Mouse (Mus musculus): ENCODE results near the gene Ly6g6c.
"Not testable (repeated sequence)": the region's sequence is repeated elsewhere in the genome, so short reads cannot be mapped to it uniquely, and the experiment has no call there.

The Ly6g6c gene

DNA sequence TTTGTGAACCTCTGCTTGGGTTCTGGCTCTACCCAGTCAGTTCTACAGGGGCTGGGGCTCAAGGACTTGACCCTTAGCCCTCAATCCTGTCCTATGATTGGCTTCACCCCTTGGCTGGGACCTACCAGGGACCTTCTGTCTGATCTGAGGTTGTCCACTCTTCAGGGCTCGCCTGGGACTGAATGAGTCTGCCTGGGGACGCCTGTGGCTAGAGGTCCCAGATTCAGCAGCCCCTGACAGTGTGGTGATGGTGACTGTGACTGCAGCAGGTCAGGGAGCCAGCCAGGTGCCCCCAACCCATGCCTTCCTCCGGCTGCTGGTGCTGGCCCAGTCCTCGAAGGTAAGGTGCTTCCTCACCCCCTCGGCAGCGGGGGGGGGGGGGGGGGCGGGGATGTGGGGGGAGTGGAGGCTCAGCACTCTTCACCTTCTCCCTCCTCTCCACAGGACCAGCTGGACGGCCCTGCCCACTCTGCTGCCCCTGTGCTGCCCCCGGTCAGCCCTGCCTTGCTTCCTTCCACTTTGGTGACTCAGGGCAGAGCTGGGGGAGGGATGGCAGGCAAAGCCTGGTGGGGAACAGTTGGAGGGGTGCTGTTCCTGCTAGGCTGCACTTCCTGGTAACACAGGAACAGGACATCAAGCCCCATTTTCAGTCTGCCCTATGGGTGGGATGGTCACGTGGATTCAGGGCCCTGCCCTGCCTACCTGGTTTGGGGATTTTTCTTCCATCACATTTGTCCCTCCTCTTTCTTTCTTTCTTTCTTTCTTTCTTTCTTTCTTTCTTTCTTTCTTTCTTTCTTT is 40.3 kb upstream of the Ly6g6c start:
- DNase-seq (ENCODE audit: low read depth, low spot score), result no peak
- Histone ChIP-seq H3K36me3 (ENCODE audit: control insufficient read depth, insufficient read depth, low read length, poor library complexity, severe bottlenecking) (no peaks in the 10 kb centered on the region), H3K27me3 (ENCODE audit: control insufficient read depth, insufficient read depth, low read length, poor library complexity, severe bottlenecking) (no peaks in the 10 kb centered on the region)

- H3K27me3 ChIP-seq (ENCODE audit: control insufficient read depth, insufficient read depth, low read length, poor library complexity, severe bottlenecking), result no peaks in the 10 kb centered on the region
- H3K36me3 ChIP-seq (ENCODE audit: control insufficient read depth, insufficient read depth, low read length, poor library complexity, severe bottlenecking), result no peaks in the 10 kb centered on the region
- no peak for DNase-seq (ENCODE audit: low read depth, low spot score)
Measured at GRCm38 (mm10) chr17:35026206-35026605, 39.0 kb upstream of the Ly6g6c start.

DNA sequence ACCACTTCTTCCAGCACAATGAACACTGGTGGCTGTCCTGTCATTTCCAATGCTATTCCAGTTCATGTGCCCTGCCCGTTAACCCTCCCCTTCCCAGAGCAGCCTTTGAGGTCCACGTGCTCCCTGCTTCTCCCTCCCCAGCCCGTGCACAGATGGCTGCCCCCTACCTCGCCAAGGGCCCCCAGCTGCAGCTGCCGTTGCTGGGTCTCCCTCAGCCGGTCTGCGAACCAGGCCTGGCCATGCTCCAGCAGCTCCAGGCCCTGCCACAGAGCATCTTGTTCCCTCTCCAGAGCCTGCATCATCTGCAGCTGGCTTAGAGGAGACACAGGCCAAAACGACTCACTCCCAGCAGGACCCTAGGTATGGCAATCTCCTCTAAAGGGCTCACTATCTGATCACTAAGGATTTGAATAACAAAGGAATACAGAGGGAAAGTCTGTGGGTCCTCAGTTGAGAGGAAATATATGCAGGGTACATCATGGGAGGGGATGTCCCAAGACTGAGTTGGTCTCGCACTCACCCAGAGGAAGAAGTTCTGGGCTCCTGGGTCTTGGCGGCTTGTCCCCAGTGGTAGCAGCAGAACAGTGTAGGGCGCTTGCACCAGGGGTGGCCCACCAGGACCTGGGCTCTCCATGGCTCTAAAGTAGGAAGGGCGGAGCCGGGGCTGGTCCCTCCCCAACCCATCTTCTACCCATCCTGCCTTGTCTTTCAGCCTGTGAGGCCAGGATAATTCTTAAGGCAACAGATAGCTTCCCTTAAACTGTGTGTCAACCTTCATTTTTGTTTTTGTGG is 37.7 kb upstream of the Ly6g6c start, which contains the start of gene Sapcd1:
Sapcd1 (minus strand) TSS at position 740 of the 792 bp plus-strand sequence.
- no peaks in the 10 kb centered on the region for H3K36me3 ChIP-seq (ENCODE audit: control insufficient read depth, insufficient read depth, low read length, poor library complexity, severe bottlenecking)
- no peaks in the 10 kb centered on the region for H3K27me3 ChIP-seq (ENCODE audit: control insufficient read depth, insufficient read depth, low read length, poor library complexity, severe bottlenecking)
- DNase-seq (ENCODE audit: low read depth, low spot score), result peak; percentile 61

DNA sequence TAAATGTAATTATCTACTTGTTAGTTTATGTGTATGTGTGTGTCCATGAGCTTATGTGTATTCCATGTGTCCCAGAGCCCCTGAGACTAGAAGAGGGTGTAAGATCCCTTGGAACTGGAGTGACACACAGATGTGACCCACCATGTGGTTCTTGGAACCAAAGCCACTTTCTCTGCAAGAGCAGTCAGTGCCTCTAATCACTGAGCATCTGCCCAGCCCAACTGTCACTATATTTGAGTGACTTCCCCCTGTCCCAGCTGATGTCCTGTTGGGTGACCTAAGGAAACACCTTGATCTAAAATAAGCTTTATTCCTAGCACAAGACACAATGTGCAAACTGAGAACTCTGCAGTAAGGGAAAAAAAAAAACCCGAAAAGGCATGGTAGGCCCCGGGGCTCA is 36.9 kb upstream of the Ly6g6c start:
- DNase-seq (ENCODE audit: low read depth, low spot score), result no peak
- no peaks in the 10 kb centered on the region for H3K36me3 ChIP-seq (ENCODE audit: control insufficient read depth, insufficient read depth, low read length, poor library complexity, severe bottlenecking)
- H3K27me3 ChIP-seq (ENCODE audit: control insufficient read depth, insufficient read depth, low read length, poor library complexity, severe bottlenecking), result no peaks in the 10 kb centered on the region

DNA sequence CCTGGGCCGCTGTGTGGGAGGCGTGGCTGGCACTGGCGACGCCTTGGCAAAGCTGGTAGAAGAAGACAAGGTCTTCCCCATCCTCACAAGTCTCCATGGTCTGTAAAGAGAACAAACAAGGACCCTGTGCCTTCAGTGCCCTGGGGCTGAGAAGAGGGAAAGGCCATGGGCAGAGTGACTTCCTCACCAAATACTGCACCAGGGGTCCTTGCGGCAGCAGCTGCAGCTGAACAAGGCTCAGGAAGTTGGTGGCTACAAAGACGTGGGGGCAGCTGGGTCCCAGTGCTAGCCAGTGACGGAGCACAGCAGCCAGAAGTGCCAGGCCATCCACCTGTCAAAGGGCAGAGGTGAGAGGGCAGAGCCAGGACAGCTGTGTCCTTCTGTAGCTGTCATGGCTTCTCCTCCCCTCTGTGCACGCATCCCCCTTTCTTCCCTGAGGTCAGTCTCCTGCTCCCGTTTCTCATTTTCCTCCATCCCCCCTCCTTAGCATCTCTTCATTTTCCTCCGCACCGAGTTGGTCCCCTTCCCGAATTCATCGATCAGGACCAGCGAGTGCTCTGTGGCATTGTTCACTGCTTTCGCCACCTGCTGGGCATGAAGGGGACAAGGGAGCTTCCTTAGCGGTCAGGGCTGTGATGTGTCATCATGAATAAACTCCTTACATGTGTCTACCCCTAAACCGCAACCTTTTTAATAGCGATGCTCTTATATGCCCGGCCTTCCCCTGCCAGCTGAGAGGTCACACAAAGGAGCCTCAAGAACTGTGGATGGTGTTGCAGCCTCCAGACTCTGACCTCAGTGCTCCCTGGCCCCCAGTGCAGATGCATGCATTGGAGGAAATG is 35.3 kb upstream of the Ly6g6c start:
- H3K36me3 ChIP-seq (ENCODE audit: control insufficient read depth, insufficient read depth, low read length, poor library complexity, severe bottlenecking), result no peaks in the 10 kb centered on the region
- DNase-seq (ENCODE audit: low read depth, low spot score), result peak; percentile 63
- no peaks in the 10 kb centered on the region for H3K27me3 ChIP-seq (ENCODE audit: control insufficient read depth, insufficient read depth, low read length, poor library complexity, severe bottlenecking)

- H3K27me3 ChIP-seq (ENCODE audit: control insufficient read depth, insufficient read depth, low read length, poor library complexity, severe bottlenecking), result no peaks in the 10 kb centered on the region
- DNase-seq (ENCODE audit: low read depth, low spot score), result no peak
- no peaks in the 10 kb centered on the region for H3K36me3 ChIP-seq (ENCODE audit: control insufficient read depth, insufficient read depth, low read length, poor library complexity, severe bottlenecking)
Measured at GRCm38 (mm10) chr17:35031272-35031671, 33.9 kb upstream of the Ly6g6c start.

- H3K27me3 ChIP-seq (ENCODE audit: control insufficient read depth, insufficient read depth, low read length, poor library complexity, severe bottlenecking), result no peaks in the 10 kb centered on the region
- no peaks in the 10 kb centered on the region for H3K36me3 ChIP-seq (ENCODE audit: control insufficient read depth, insufficient read depth, low read length, poor library complexity, severe bottlenecking)
- no peak for DNase-seq (ENCODE audit: low read depth, low spot score)
Measured at GRCm38 (mm10) chr17:35031880-35032279, 33.3 kb upstream of the Ly6g6c start.

- no peaks in the 10 kb centered on the region for H3K27me3 ChIP-seq (ENCODE audit: control insufficient read depth, insufficient read depth, low read length, poor library complexity, severe bottlenecking)
- peak; percentile 53 for DNase-seq (ENCODE audit: low read depth, low spot score)
- no peaks in the 10 kb centered on the region for H3K36me3 ChIP-seq (ENCODE audit: control insufficient read depth, insufficient read depth, low read length, poor library complexity, severe bottlenecking)
Measured at GRCm38 (mm10) chr17:35032323-35032870, 32.8 kb upstream of the Ly6g6c start.

DNA sequence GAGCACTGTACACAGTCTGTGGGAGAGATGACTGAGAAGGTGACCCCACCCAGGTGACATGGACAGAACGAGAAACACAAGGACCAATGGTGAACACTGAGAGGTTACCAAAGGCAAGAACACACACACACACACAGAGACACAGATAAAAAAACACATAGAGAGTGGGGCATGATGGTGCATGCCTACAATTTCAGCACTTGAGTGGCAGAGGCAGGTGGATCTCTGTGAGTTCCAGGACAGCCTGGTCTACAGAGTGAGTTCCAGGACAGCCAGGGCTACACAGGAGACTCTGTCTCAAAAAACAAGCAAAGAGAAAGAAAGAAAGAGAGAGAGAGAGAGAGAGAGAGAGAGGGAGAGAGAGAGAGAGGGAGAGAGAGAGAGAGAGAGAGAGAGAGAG is 31.5 kb upstream of the Ly6g6c start:
- not testable (repeated sequence) for H3K27me3 ChIP-seq (ENCODE audit: control insufficient read depth, insufficient read depth, low read length, poor library complexity, severe bottlenecking); DNase-seq (ENCODE audit: low read depth, low spot score); H3K36me3 ChIP-seq (ENCODE audit: control insufficient read depth, insufficient read depth, low read length, poor library complexity, severe bottlenecking)

- DNase-seq (ENCODE audit: low read depth, low spot score), result no peak
- no peaks in the 10 kb centered on the region for H3K27me3 ChIP-seq (ENCODE audit: control insufficient read depth, insufficient read depth, low read length, poor library complexity, severe bottlenecking)
- no peaks in the 10 kb centered on the region for H3K36me3 ChIP-seq (ENCODE audit: control insufficient read depth, insufficient read depth, low read length, poor library complexity, severe bottlenecking)
Measured at GRCm38 (mm10) chr17:35034896-35035295, 30.3 kb upstream of the Ly6g6c start.

DNA sequence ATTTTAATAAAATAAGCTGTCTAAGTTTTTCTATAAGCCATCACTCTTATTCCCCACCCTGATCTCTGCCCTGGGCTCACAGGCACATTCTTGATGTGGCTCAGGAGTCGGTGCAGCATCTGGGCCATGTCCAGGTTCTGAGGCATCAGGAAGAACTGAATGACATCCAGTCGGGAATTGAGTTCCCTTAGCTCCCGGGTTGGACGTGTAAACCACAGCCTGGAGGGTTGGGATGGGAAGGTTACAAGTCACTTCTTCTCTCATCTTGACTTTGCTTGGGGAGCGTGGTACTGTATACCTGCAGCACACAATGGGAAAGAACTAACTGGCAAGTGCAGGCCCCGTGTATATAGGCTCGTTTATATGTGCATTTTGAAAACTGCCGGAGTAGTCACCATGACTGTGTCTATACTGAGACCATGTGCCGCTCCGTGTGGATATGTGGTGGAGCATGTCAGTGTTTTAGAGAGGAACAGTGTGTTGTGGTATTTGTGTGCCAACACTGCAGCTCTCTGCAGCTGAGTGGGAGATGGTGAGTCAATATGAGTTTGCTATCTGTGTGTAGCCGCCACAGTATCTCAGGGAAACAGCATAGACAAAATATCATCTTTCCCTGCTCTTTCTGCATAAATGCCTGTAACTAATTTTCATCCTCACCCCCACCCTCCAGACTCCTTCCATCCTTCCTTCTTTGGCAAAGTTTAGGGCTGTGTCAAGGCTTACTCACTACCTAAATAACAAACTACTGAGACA is 25.9 kb upstream of the Ly6g6c start:
- Histone ChIP-seq H3K27me3 (ENCODE audit: control insufficient read depth, insufficient read depth, low read length, poor library complexity, severe bottlenecking) (no peaks in the 10 kb centered on the region), H3K36me3 (ENCODE audit: control insufficient read depth, insufficient read depth, low read length, poor library complexity, severe bottlenecking) (no peaks in the 10 kb centered on the region)
- no peak for DNase-seq (ENCODE audit: low read depth, low spot score)

DNA sequence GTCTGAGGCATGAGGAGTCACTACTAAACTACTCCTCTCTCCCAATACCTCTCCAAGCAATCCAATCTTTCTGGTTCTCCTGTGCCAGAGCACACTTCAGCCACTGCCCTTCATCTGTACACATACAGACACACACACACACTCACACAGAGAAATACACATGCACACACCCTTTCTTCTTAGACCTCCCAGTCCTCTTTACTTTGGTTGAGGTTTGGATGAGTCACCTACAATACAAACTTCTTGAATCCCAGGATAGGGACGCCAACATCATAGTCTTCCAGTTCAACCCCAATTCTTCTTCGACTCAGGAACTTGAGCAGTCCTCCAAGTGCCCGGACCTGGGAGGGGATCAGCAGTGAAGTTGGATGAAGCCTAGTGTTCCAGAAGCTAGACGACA is 21.4 kb upstream of the Ly6g6c start:
- no peaks in the 10 kb centered on the region for H3K36me3 ChIP-seq (ENCODE audit: control insufficient read depth, insufficient read depth, low read length, poor library complexity, severe bottlenecking)
- no peak for DNase-seq (ENCODE audit: low read depth, low spot score)
- no peaks in the 10 kb centered on the region for H3K27me3 ChIP-seq (ENCODE audit: control insufficient read depth, insufficient read depth, low read length, poor library complexity, severe bottlenecking)

DNA sequence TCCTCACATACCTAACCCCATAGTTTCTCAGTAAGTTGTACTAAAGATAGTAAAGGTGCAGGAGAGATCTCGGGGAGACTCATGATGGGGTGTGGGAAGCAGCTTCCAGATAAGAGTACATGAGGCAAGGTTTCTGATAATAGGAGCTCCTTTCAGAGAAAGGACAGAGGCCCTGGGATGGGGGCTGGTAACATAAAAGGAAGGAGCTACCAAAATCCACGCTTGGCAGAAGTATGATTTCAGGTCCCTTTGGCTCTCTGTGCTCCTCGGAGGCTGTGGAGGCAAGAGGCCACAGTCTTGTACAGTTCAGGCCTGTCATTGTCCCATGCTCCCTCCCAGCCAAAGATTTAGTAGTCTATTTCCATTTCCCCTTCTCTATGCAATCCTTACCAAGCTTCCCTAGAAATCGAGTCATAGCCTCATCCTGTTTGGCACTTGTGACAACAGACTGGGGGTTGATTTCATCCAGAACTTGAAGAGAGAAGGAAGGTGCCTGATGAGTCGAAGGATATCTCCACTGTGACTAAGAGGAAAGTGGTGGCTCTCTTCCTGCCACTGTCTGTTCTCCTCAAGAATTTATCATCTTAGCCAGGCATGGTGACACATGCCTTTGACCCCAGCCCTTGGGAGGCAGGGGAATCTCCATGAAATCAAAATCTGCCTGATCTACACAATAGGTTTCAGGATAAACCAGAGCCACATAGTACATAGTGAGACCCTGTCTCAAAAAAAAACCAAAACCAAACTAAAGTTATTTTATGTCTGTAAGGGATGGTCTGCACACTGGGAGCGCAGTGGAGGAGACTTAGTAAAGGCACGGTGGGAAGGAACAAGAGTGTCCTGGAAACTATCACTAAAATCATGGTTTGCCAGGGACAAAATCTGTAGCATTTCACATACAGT is 20.0 kb upstream of the Ly6g6c start:
- no peaks in the 10 kb centered on the region for H3K36me3 ChIP-seq (ENCODE audit: control insufficient read depth, insufficient read depth, low read length, poor library complexity, severe bottlenecking)
- DNase-seq (ENCODE audit: low read depth, low spot score), result no peak
- H3K27me3 ChIP-seq (ENCODE audit: control insufficient read depth, insufficient read depth, low read length, poor library complexity, severe bottlenecking), result no peaks in the 10 kb centered on the region

Measured in splenic B cell, adult 2 months (primary cell).